Mouse (Mus musculus) monocyte, adult 59 days (primary cell): ENCODE data around the gene Serpina12. TPM values are rescaled to one million over a fixed set of nuclear protein-coding genes. Genes with fewer than 3 reads are reported as not detected.

Experiments
- total RNA-seq, 2 experiments: library from RNA; stranded (reverse); gene quantifications; one replicate each; pipeline ENCODE4 v1.2.4; 2023

Serpina12 gene
- total RNA-seq, result not detected

GRCm38 (mm10) chr12:104044343-104044742 is at the start of gene Serpina12:
Gene Serpina12 (minus strand): TSS chr12:104044443.

GRCm38 (mm10) chr12:104013620-104014019 is 30.6 kb downstream of the Serpina12 start, which contains the start of gene Serpina9:
Gene Serpina9 (minus strand): TSS chr12:104013755.

GRCm38 (mm10) chr12:103989857-103990256 is 54.4 kb downstream of the Serpina12 start, which contains the start of gene Serpina11:
Gene Serpina11 (minus strand): TSS chr12:103989957.

Other genes starting within 250 kb of the Serpina12 start
- gene Serpina1b, start 214.1 kb downstream of the Serpina12 start, total RNA-seq, result under 1 TPM in 1 of 2 experiments, not detected in 1; 0.71 TPM
- gene Serpina1a, start 180.9 kb downstream of the Serpina12 start, total RNA-seq, result not detected
- under 1 TPM in 1 of 2 experiments, not detected in 1; 0.70 TPM for gene Serpina1c, start 139.6 kb downstream of the Serpina12 start, total RNA-seq
- not detected for gene Serpina1e, start 85.5 kb downstream of the Serpina12 start, total RNA-seq
- not detected for gene Serpina11, start 54.5 kb downstream of the Serpina12 start, total RNA-seq
- not detected for gene Serpina9, start 30.7 kb downstream of the Serpina12 start, total RNA-seq
- not detected for gene Serpina5, start 56.7 kb upstream of the Serpina12 start, total RNA-seq
- not detected for gene Serpina3a, start 68.3 kb upstream of the Serpina12 start, total RNA-seq
- not detected for gene Serpina3b, start 83.6 kb upstream of the Serpina12 start, total RNA-seq
- gene Serpina3c, start 109.4 kb upstream of the Serpina12 start, total RNA-seq, result not detected
- gene Serpina3f, start 170.1 kb upstream of the Serpina12 start, total RNA-seq, result 1 to 10 TPM; 4.9 to 6.2 TPM
- 10 to 100 TPM; 72.3 to 80.9 TPM for gene Serpina3g, start 191.8 kb upstream of the Serpina12 start, total RNA-seq
- gene Serpina3i, start 218.7 kb upstream of the Serpina12 start, total RNA-seq, result 1 to 10 TPM in 1 of 2 experiments, not detected in 1; 1.4 TPM